Mouse (Mus musculus): ENCODE measurements at regions not wholly inside any gene's neighbourhood (a gene's known extent, or its start where the extent isn't known, plus 50 kb on each side); places are given as distances from the start of the nearest gene placed in this dataset.

DNA sequence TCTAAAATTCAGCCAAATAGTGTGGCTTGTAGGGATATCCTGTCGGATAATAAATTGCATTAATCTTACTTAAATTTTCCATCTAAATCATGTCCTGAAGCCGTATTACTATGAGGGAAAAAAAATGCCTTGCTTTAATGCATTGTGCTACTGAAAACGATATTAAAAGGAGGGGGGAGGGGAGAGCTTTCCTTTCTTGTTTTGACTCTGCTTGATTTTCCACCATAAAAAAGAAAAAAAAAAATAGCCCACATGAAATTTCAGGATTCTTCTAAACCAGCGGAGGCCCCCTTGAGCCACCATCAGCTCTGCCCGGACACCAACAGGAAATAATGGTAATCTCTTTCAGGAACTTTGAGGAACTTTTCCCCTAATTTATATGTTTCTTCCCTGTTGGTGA lies 198.5 kb downstream of the Hlx start:
- TF ChIP-seq CTCF (conservative IDR thresholded peaks at IDR 0.05; ENCODE audit: low read length) (no peak), POU5F1 (IDR thresholded peaks at IDR 0.05; ENCODE audit: borderline replicate concordance, low read length) (no peak)
